Comparison of ENCODE assay signal across 8 mouse cellular contexts in the genomic region with DNA sequence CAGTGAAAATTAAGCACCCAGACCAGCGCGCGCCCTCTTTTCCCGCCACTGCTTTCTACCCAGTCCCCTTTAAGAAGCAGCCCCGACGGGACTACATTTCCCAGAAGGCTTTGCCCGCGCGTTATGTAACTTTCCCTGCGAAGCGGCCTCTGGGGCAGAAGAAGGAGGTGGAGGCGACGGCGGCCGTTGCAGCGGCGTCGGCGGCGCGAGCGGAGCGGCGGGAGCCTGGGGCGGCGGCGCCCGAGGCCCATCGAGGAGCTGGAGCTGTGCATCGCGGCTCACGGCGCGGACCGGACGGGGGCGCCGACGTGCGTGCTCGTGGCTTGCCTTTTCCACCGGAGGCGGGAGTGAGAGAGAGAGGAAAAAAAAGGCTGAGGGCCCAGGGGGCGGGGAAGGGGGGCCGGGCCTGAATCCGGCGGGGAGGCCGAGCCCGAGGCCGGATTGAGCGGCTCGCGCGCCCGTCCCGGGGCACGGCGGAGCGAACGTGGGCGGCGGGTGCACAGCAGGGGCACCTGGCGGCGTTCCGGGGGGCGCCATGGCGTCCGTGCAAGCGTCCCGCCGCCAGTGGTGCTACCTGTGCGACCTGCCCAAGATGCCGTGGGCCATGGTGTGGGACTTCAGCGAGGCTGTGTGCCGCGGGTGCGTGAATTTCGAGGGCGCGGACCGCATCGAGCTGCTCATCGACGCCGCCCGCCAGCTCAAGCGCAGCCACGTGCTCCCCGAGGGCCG. TPM values are rescaled to one million over a fixed set of nuclear protein-coding genes. Genes with fewer than 3 reads are reported as not detected.
DNase-seq lines count a peak whose midpoint lies in the region; ATAC-seq lines count a peak whose summit lies in the region.

Gene Irf2bp1, plus strand, starts transcription at position 143 of the 729 bp plus-strand sequence.

- ATAC-seq in hematopoietic stem cell, adult 5-6 weeks (replicated peaks in 1 of 2; ENCODE audit: insufficient read depth in 1 of 2, low FRiP score in 2 of 2, low TSS enrichment in 1 of 2, low read depth in 1 of 2, poor library complexity in 2 of 2, severe bottlenecking in 2 of 2): peak; percentile 42 to 47
- peak; percentile 70 for ATAC-seq in lung, embryonic 16.5 days (ENCODE audit: low read depth)

- H3K9ac ChIP-seq in lung, embryonic 16.5 days (ENCODE audit: low read length): peak within 1 kb of the TSS; percentile 92

- no peaks in the 10 kb centered on the region for H3K27me3 ChIP-seq in lung, embryonic 16.5 days (ENCODE audit: control insufficient read depth, insufficient read depth, low read depth, low read length)

- H3K9me3 ChIP-seq in lung, embryonic 16.5 days (ENCODE audit: control insufficient read depth, low read length): no peaks in the 10 kb centered on the region

- peak within 1 kb of the TSS; percentile 84 for H3K4me2 ChIP-seq in lung, embryonic 16.5 days (ENCODE audit: low read depth, low read length)

- peak within 1 kb of the TSS; percentile 98 for H3K27ac ChIP-seq in lung, embryonic 16.5 days (ENCODE audit: low read length)

- H3K4me1 ChIP-seq in lung, embryonic 16.5 days (replicated peaks; ENCODE audit: control insufficient read depth, insufficient read depth, low read length): peaks cover 42% of the 10 kb centered on the region

- peaks cover 9% of the 10 kb centered on the region for H3K36me3 ChIP-seq in lung, embryonic 16.5 days (ENCODE audit: control insufficient read depth, insufficient read depth, low read length)

- under 1% methylated on average over 76 of the region's 90 CpGs for WGBS in lung, embryonic 16.5 days

- peak within 1 kb of the TSS; percentile 68 for H3K4me3 ChIP-seq in lung, embryonic 16.5 days (ENCODE audit: low read length)

- peak; percentile 73 for DNase-seq in MEL-GATA-1-ER (ENCODE audit: extremely low read depth, low read depth)
- DNase-seq in cerebellum, adult 8-10 months: peak; percentile 96
- peak; percentile 93 for DNase-seq in forelimb bud, embryonic 11.5 days (ENCODE audit: low read depth, low spot score)
- DNase-seq in layer of hippocampus, adult 9-10 months (ENCODE audit: low spot score): peak; percentile 85
- DNase-seq in ovary, postnatal 10 days (ENCODE audit: low spot score): peak; percentile 86
- peak; percentile 87 to 91 for DNase-seq in thymus, postnatal 10 days (ENCODE audit: low spot score in 2 of 2)

RNA-seq across cellular contexts. Expression of gene Irf2bp1, which starts in this region (rescaled TPM):
- total RNA-seq in hematopoietic stem cell, adult 5-6 weeks (2017): 13.1 and 16.8 TPM in 2 replicates
- 16.0 and 16.5 TPM in 2 replicates for polyA plus RNA-seq in lung, embryonic 16.5 days (2015; fragmentation: Nextera tagmentation; extraction: Ambion mirVana)

Comparison
In these comparisons a context has a peak if more than half of its experiments do, and no peak if none do; other contexts are left out.
1. Peak in every context shown above with its lines: DNase-seq, ATAC-seq, H3K4me3 ChIP-seq and H3K27ac ChIP-seq.